Mouse (Mus musculus) bone marrow, adult 2 months (tissue): ENCODE measurements at regions not wholly inside any gene's neighbourhood (a gene's known extent, or its start where the extent isn't known, plus 50 kb on each side); places are given as distances from the start of the nearest gene placed in this dataset.

Source experiments
- CTCF ChIP-seq: fragments of 200-500 bp; IDR thresholded peaks from 2 replicates; pipeline ENCODE4 v1.5.1; 2011; ENCODE audit warnings: low read length, control low read depth; ENCODE audit not compliant: control insufficient read depth, insufficient read depth
- POLR2A ChIP-seq: fragments of 200-500 bp; IDR thresholded peaks from 2 replicates; pipeline ENCODE4 v1.6.1; 2011; ENCODE audit warnings: low read depth, mild to moderate bottlenecking, control low read depth, low read length, borderline replicate concordance; ENCODE audit not compliant: control insufficient read depth

- TF ChIP-seq POLR2A (no peak), CTCF (no peak)
Observed at GRCm38 (mm10) chr2:117941517-117942096, 170.1 kb upstream of the Thbs1 start.
